Mouse (Mus musculus) hindlimb bud, embryonic 11.5 days (tissue): ENCODE measurements around the gene Gm6121.
"Not testable (repeated sequence)": the region's sequence is repeated elsewhere in the genome, so short reads cannot be mapped to it uniquely, and the experiment has no call there.

Experiments
- DNase-seq: peaks from one replicate; pipeline ENCODE4 v3.0.0-alpha.2; 2012; ENCODE audit warnings: low read depth, low spot score; ENCODE audit errors: extremely low spot score

Gene Gm6121

DNA sequence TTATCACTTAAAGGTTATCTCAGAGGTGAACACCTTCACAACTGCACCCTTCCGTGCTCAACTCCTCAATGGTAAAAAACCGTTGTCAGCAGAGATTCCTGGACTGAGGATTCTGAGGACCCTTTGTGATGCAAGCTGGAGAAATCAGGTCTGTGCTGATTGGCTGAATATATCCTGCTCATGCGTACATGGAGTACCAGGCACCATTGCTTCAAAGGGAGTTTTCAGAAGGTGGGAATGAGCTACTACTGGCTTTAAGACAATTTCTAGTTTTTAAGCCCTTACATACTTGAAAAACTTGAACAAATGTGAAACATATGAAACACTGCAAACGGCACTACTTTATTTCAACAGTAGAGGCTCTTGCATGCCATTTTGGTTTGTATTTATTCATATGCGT lies at the start of gene Gm6121:
TSS of gene Gm6121 (minus strand) at position 101 of the 400 bp plus-strand sequence.
- not testable (repeated sequence) for DNase-seq
